Mouse (Mus musculus) heart, adult 2 months (tissue): ENCODE data around the gene Gcm1. TPM values are rescaled to one million over a fixed set of nuclear protein-coding genes. Genes with fewer than 3 reads are reported as not detected.

ENCODE experiments used
- DNase-seq, 2 experiments: peaks; one replicate each; pipeline ENCODE4 v3.0.0; 2021
- H3K27ac ChIP-seq: fragments of 200-600 bp; 2 replicates; pipeline ENCODE4 v1.8.1; 2022
- H3K27me3 ChIP-seq: fragments of 200-500 bp; 2 replicates; pipeline ENCODE4 v1.6.1; 2012; ENCODE audit warnings: mild to moderate bottlenecking, low read length, inconsistent platforms, mixed read lengths; ENCODE audit not compliant: control insufficient read depth, insufficient read depth
- H3K36me3 ChIP-seq: fragments of 200-500 bp; 2 replicates; pipeline ENCODE4 v1.6.1; 2012; ENCODE audit warnings: low read length, inconsistent platforms; ENCODE audit not compliant: control insufficient read depth, insufficient read depth
- H3K4me1 ChIP-seq: fragments of 200-500 bp; 2 replicates; pipeline ENCODE4 v1.6.1; 2011; ENCODE audit warnings: low read length; ENCODE audit not compliant: control insufficient read depth, insufficient read depth
- H3K4me3 ChIP-seq: fragments of 200-600 bp; 2 replicates; pipeline ENCODE4 v1.8.1; 2022
- H3K79me2 ChIP-seq: fragments of 200-500 bp; replicated peaks from 2 replicates; pipeline ENCODE4 v1.6.1; 2012; ENCODE audit warnings: mild to moderate bottlenecking, inconsistent platforms, low read length, moderate library complexity, mixed read lengths; ENCODE audit not compliant: control insufficient read depth, insufficient read depth
- H3K9ac ChIP-seq: fragments of 200-500 bp; 2 replicates; pipeline ENCODE4 v1.6.1; 2012; ENCODE audit warnings: low read depth, mild to moderate bottlenecking, control low read depth, inconsistent platforms, low read length, mixed read lengths
- CTCF ChIP-seq: fragments of 200-600 bp; IDR thresholded peaks from 2 replicates; pipeline ENCODE4 v1.8.1; 2022; ENCODE audit warnings: antibody characterized with exemption, mild to moderate bottlenecking, moderate library complexity
- EP300 ChIP-seq: fragments of 200-500 bp; IDR thresholded peaks from 2 replicates; pipeline ENCODE4 v1.6.1; 2011; ENCODE audit warnings: low read depth, low read length, control low read depth; ENCODE audit not compliant: insufficient read depth
- POLR2A ChIP-seq: fragments of 200-500 bp; IDR thresholded peaks from 2 replicates; pipeline ENCODE4 v1.6.1; 2011; ENCODE audit warnings: mild to moderate bottlenecking, low read depth, low read length, control low read depth; ENCODE audit not compliant: insufficient read depth
- WGBS: fragments of 180-500 bp; shearing (Covaris S2); methylation state at CpG from one replicate; pipeline ENCODE4 v1.1.7; 2018; 5-methylcytosine and 5-hydroxymethylcytosine counted together
- intact Hi-C: fragments of 180-260 bp; cut with DNase I; formaldehyde crosslinking; loops from one replicate; pipeline ENCODE4 v1.15.1; 2025
- polyA plus RNA-seq: library from polyadenylated mRNA; depleted of rRNA; stranded (reverse); fragments of >200 nt; gene quantifications from 2 replicates; pipeline ENCODE4 v1.2.3, GENCODE M21; 2012
- total RNA-seq, 2 experiments: library from RNA; stranded (reverse); gene quantifications; 2 replicates each; pipeline ENCODE4 v1.2.3; 2021

Gene Gcm1
- total and polyA plus RNA-seq, 3 experiments = not detected

DNA sequence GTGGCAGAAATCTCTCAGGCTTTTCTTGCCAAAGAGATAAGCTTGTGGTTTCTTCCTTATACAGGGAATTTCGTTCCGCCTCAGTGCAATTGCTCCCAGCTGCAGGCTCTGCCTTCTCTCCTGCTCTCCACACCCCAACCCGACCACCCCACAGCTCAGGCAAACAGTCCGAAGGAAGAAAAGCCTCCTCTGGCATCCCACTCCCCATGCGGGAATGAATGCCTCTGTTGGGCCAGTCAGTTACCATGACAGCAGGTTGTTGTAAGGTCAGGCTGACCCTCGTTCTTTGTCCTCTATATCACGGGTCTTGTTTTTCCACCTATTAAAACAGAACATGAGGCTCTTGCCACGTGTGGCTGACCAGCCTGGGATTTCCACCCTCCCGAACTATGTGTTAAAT lies 30.5 kb upstream of the Gcm1 start:
- WGBS = 56% methylated on average over 9 of the region's 9 CpGs
- Histone ChIP-seq H3K79me2 (no peaks in the 10 kb centered on the region), H3K4me3 (no peak overlapping the region), H3K27me3 (no peaks in the 10 kb centered on the region), H3K27ac (no peak overlapping the region), H3K36me3 (no peaks in the 10 kb centered on the region), H3K4me1 (peaks cover 5% of the 10 kb centered on the region; the same call in 1 of the 2 replicates), H3K9ac (no peak overlapping the region)
- intact Hi-C loops = no loop called here
- TF ChIP-seq POLR2A (no peak), CTCF (no peak), EP300 (no peak)
- no peak for DNase-seq

DNA sequence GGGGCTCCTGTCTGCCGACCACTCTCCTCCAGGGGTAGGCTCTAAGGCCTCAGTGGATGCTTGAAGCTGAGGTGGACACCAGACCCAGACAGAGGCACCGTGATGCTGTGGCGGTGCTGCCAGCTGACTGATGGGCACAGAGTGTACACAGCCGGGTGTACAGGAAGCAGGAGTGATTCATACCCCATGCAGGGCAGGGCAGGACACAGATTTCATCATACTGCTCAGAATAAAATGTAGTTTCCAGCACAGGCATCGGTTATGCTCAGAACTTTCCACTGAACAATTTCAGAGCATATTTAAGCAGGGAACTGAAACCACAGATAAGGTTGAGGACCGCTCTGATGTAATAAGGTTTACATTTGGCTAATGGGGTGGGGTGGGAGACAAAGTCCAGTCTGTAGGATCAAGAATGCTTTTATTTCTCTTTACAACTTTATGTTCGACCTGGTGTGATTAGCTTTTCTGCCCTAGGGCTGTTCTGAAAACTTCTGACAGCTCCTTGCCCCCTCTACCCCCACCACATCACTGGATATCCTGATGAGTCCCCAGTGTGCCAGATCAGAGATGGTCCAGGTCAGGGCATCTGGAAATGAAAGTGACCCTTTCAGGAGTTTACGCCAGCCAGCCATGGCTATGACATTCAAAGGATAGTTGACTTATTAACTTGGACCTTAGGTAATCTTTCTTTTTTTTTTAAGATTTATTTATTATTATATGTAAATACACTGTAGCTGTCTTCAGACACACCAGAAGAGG lies 29.4 kb upstream of the Gcm1 start:
- Histone ChIP-seq H3K4me1 (peaks cover 5% of the 10 kb centered on the region; the same call in 1 of the 2 replicates), H3K27me3 (no peaks in the 10 kb centered on the region), H3K4me3 (no peak overlapping the region), H3K79me2 (no peaks in the 10 kb centered on the region), H3K9ac (no peak overlapping the region), H3K36me3 (no peaks in the 10 kb centered on the region), H3K27ac (no peak overlapping the region)
- TF ChIP-seq EP300 (no peak), CTCF (no peak), POLR2A (no peak)
- WGBS = 54% methylated on average over 8 of the region's 8 CpGs
- DNase-seq = peak in 1 of 2 experiments; percentile 51
- intact Hi-C loops = no loop called here

DNA sequence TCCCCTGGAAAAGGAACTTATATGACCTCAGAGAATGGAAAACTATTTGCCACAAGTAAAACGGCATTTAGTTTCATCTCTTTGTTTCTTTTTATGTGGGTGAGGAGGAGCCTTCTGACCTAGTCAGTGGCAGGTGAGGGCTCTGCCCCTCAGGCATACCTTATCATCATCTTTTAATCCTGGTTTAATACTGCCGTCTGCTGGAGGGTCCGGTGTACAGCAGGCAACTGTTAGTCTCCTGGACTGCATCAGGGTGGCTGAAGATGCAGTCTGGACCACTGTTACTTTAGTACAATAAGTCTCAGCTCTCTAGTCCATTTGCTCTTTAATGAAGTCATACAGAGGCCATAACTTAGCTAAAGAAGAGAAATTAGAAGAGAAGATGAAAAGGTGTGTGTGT lies 26.9 kb upstream of the Gcm1 start:
- H3K4me1 ChIP-seq = peaks cover 5% of the 10 kb centered on the region; the same call in 1 of the 2 replicates
- H3K4me3 ChIP-seq = no peak overlapping the region
- 12% methylated on average over 3 of the region's 3 CpGs for WGBS
- DNase-seq = peak; percentile 38 to 54
- H3K27me3 ChIP-seq = no peaks in the 10 kb centered on the region
- H3K36me3 ChIP-seq = no peaks in the 10 kb centered on the region
- intact Hi-C loops = loop anchor here (2.0 to 5.0 kb wide), 2 partner anchors 18 to 423 kb away; no protein-coding TSS in a partner anchor
- H3K27ac ChIP-seq = no peak overlapping the region
- no peak overlapping the region for H3K9ac ChIP-seq
- H3K79me2 ChIP-seq = no peaks in the 10 kb centered on the region
- TF ChIP-seq POLR2A (no peak), CTCF (peak; percentile 96), EP300 (0 out of 2 replicates have a peak, but pooled peaks have one; percentile 61)

DNA sequence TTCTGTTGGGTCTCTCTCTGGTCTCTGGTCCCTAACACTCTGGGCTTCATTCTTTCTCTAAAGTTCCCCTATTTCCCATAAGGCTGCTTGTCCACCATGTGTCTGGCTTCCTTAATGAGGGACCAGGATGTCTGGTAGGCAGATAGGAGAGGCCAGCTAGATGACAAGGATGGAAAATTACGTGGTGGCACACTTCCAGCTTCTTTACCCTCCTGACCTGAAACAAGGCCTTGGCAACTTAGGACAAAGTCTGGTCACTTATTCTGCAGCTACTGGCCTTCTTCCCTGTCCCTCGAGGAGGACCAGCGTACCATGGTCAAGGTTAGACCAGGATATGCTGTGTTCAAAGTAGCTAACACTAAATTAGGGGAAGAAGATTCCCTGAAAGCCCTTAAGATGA lies 24.6 kb upstream of the Gcm1 start:
- no peak for DNase-seq

DNA sequence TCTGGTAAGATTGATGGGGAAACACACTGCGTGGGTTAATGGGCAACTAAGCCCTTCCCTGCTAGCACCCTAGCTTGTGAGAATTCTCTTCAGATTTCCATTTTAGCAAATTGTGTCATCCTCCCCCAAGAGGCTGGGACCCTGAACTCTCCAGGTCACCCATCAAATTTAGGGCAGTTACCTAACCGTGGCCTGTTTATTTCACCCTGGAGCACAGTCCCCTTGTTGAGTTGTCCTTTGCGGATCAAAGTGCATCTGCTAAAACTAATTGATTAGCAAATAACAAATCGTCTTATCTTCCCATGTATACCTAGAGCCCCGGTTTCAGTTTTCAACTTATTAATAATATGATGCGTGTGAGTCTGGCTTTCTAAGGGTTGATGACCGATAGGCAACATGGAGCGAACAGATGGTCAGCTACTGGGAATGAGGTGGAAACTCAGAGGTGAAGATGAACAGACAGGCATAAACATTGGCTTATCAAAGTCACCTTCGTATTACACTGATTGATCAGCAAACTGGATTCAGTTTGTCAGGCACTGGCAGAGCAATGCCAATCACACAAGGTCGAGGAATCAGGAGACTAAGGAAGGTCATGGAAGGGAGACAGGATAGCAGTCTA lies 20.8 kb upstream of the Gcm1 start:
- Histone ChIP-seq H3K27me3 (no peaks in the 10 kb centered on the region), H3K36me3 (no peaks in the 10 kb centered on the region), H3K4me1 (no peaks in the 10 kb centered on the region), H3K79me2 (no peaks in the 10 kb centered on the region), H3K27ac (no peak overlapping the region), H3K4me3 (no peak overlapping the region), H3K9ac (no peak overlapping the region)
- no peak for DNase-seq
- intact Hi-C loops = loop anchor here (10.0 kb wide), 1 partner anchor 376 kb away; no protein-coding TSS in a partner anchor
- WGBS = 85% methylated on average over 10 of the region's 10 CpGs
- no peak for TF ChIP-seq CTCF
- no peak for TF ChIP-seq EP300
- TF ChIP-seq POLR2A = no peak

More for the DNA sequence above, 24.6 kb upstream of the Gcm1 start:
- Histone ChIP-seq H3K4me1 (peaks cover 2% of the 10 kb centered on the region; the same call in 1 of the 2 replicates), H3K9ac (no peak overlapping the region), H3K27me3 (no peaks in the 10 kb centered on the region), H3K27ac (no peak overlapping the region), H3K36me3 (no peaks in the 10 kb centered on the region), H3K4me3 (no peak overlapping the region), H3K79me2 (no peaks in the 10 kb centered on the region)
- WGBS = 39% methylated on average over 3 of the region's 3 CpGs
- intact Hi-C loops = loop anchor here (5.0 kb wide), 1 partner anchor 425 kb away; no protein-coding TSS in a partner anchor
- no peak for TF ChIP-seq EP300
- no peak for TF ChIP-seq CTCF
- no peak for TF ChIP-seq POLR2A
